Mouse (Mus musculus) heart, postnatal 0 days (tissue): ENCODE data around the gene Fasn. TPM values are rescaled to one million over a fixed set of nuclear protein-coding genes. Genes with fewer than 3 reads are reported as not detected.

Experiments used
- ATAC-seq: fragments of 200-750 bp; cut with Nextera tagmentation; 2 replicates; pipeline ENCODE4 v1.8.0; 2017; ENCODE audit warnings: low read depth, moderate number of reproducible peaks, moderate library complexity; ENCODE audit not compliant: insufficient read depth
- DNase-seq: peaks from one replicate; pipeline ENCODE4 v3.0.0-alpha.2; 2016; ENCODE audit warnings: low spot score
- H3K27ac ChIP-seq: fragments of 300-500 bp; sonication (generic); 2 replicates; pipeline ENCODE4 v1.5.1; 2014; ENCODE audit warnings: low read depth, mild to moderate bottlenecking
- H3K27me3 ChIP-seq: fragments of 300-500 bp; sonication (generic); 2 replicates; pipeline ENCODE4 v1.6.1; 2014; ENCODE audit warnings: low read length, mixed read lengths; ENCODE audit not compliant: control insufficient read depth, insufficient read depth
- H3K36me3 ChIP-seq: fragments of 300-500 bp; sonication (generic); replicated peaks from 2 replicates; pipeline ENCODE4 v1.6.1; 2014; ENCODE audit warnings: low read length, mixed read lengths; ENCODE audit not compliant: control insufficient read depth, insufficient read depth
- H3K4me1 ChIP-seq: fragments of 300-500 bp; sonication (generic); 2 replicates; pipeline ENCODE4 v1.6.1; 2014; ENCODE audit warnings: antibody characterized with exemption; ENCODE audit not compliant: control insufficient read depth, insufficient read depth
- H3K4me2 ChIP-seq: fragments of 300-500 bp; sonication (generic); 2 replicates; pipeline ENCODE4 v1.6.1; 2014; ENCODE audit warnings: low read depth, mild to moderate bottlenecking, low read length, moderate library complexity
- H3K4me3 ChIP-seq: fragments of 300-500 bp; sonication (generic); 2 replicates; pipeline ENCODE4 v1.5.1; 2014; ENCODE audit warnings: low read depth, low read length
- H3K9ac ChIP-seq: fragments of 300-500 bp; sonication (generic); replicated peaks from 2 replicates; pipeline ENCODE4 v1.6.1; 2014; ENCODE audit warnings: low read depth, low read length, mixed read lengths
- H3K9me3 ChIP-seq: fragments of 300-500 bp; sonication (generic); replicated peaks from 2 replicates; pipeline ENCODE4 v1.6.1; 2016; ENCODE audit warnings: low read length; ENCODE audit not compliant: control insufficient read depth
- CTCF ChIP-seq: IDR thresholded peaks from 2 replicates; pipeline ENCODE4 v1.5.1; 2016; ENCODE audit warnings: antibody characterized with exemption, control low read depth, low read depth
- EP300 ChIP-seq: IDR thresholded peaks from 2 replicates; pipeline ENCODE4 v1.6.1; 2016; ENCODE audit warnings: antibody characterized with exemption, low read depth
- WGBS: fragments of 180-500 bp; shearing (Covaris S2); extraction: QIAGEN DNeasy Blood & Tissue Kit; methylation state at CpG from one replicate; pipeline ENCODE4 v1.1.7; 2014; 5-methylcytosine and 5-hydroxymethylcytosine counted together
- polyA plus RNA-seq: library from polyadenylated mRNA; unstranded; fragments of >200 nt; fragmentation: Nextera tagmentation; extraction: Ambion mirVana; gene quantifications from 2 replicates; pipeline ENCODE4 v1.2.1, GENCODE M21; 2015
- total RNA-seq: library from RNA; depleted of rRNA; stranded (reverse); fragments of >200 nt; gene quantifications from 2 replicates; pipeline ENCODE4 v1.2.3, GENCODE M21; 2014; ENCODE audit warnings: low replicate concordance

Fasn gene
- total and polyA plus RNA-seq, 2 experiments from 2014 or later = 14.1 to 90.4 TPM

DNA sequence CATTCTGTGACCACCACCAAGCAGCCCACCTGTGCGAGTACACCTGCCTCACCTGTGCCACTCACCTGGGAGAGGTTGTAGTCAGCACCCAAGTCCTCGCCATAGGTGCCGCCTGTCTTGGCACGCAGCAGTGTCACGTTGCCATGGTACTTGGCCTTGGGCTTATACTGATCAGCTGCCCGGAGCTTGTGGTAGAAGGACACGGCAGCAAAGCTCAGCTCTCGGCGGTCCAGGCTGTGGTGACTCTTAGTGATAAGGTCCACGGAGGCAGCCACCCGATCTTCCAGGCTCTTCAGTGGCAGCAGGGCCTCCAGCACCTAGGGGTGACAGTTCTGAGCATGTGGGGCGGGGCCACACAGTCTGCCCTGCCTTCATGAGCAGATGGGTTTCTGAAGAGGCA is 16.3 kb downstream of the Fasn start:
- WGBS = 84% methylated on average over 12 of the region's 12 CpGs
- DNase-seq = no peak
- no peak for TF ChIP-seq CTCF
- TF ChIP-seq EP300 = no peak
- no peak overlapping the region for H3K4me2 ChIP-seq
- no peaks in the 10 kb centered on the region for H3K27me3 ChIP-seq
- H3K27ac ChIP-seq = no peak overlapping the region
- H3K9me3 ChIP-seq = no peaks in the 10 kb centered on the region
- no peak overlapping the region for H3K9ac ChIP-seq
- H3K36me3 ChIP-seq = peaks cover 73% of the 10 kb centered on the region
- no peaks in the 10 kb centered on the region for H3K4me1 ChIP-seq
- no peak overlapping the region for H3K4me3 ChIP-seq
- ATAC-seq = no peak

DNA sequence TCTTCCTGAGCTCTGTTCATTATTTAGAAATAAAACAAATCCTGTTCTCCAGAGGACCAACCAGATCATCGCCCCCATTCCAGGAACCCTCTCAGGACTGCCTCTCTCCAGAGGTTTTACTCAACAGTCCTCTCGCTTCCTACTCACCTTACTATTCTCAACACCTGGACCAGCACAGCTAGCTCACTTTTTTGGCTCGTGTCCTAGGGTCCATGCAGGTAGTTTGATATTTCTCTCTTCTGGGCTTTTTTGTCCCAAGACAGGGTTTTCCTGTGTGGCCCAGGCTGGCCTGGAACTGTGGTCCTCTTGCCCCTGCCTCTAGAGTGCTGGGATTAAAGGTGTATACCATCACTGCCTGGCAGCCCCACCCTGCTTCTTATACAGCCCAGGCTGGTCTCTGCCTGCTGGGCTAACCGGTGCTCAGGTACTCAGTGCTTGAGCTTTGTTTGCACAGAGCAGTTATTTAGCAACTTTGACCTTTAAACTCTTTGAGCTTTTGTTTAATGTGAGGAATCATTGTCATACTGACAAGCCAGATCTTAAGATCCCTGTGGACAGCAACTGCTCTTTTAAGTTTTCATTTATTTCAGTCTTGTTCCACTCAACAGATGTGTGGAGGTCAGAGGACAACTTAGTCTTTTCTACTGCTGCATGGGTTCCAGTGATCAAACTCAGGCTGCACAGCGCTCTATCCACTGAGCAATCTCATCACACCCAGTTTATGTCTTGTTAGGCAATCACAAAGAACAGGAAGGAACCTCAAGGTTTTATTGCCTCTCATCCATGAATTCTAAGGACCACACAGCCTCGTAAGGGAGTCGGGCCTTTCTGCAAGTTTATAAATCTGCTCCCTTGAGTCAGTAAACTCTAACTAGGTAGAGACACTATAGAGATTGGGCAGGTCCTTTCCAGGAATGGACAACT is 18.7 kb downstream of the Fasn start:
- no peak overlapping the region for H3K9ac ChIP-seq
- H3K4me2 ChIP-seq = no peak overlapping the region
- H3K27ac ChIP-seq = no peak overlapping the region
- ATAC-seq (no peak), DNase-seq (no peak)
- no peaks in the 10 kb centered on the region for H3K27me3 ChIP-seq
- no peaks in the 10 kb centered on the region for H3K4me1 ChIP-seq
- WGBS = 88% methylated on average over 7 of the region's 7 CpGs
- no peak for TF ChIP-seq EP300
- TF ChIP-seq CTCF = no peak
- no peaks in the 10 kb centered on the region for H3K9me3 ChIP-seq
- H3K36me3 ChIP-seq = peaks cover 49% of the 10 kb centered on the region
- H3K4me3 ChIP-seq = no peak overlapping the region

DNA sequence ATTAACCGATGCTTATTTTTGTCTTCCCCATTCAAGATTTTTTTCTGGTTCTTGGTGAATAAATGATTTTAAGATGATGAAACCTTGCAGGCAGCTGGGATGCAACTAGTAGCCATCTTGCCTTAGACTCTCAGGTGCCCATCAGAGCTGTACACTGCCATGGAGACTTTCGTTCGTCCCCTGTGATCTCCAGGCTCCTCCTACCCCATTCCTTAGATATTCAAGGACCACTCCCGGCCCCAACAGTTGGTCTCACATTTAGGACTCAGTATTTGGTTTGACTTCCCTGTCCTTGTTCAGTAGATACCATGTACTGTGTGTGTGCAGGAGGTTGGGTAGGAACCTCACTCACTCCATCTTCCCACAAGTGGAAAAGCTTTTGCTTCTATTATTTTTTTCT is 19.6 kb downstream of the Fasn start:
- H3K9me3 ChIP-seq = no peaks in the 10 kb centered on the region
- 53% methylated on average over 4 of the region's 4 CpGs for WGBS
- no peak for ATAC-seq

DNA sequence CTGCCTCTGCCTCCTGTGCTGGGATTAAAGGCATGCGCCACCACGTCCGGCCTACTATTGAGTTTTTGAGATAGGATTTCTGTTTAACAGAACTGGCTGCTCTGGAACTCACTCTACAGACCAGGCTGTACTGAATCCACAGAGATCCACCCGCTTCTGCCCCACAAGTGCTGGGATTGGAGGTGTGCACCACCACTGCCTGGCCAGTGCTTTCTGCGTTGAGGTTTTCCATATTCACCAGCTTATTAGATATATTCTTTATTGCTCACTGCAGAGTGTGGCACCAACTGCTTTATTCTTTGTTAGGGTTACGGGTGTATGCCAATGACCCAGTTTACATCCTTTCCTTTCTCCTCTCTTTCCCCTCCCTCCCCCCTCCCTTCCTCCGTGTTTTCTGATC is 20.1 kb downstream of the Fasn start:
- no peak for ATAC-seq
- Histone ChIP-seq H3K4me1 (no peaks in the 10 kb centered on the region), H3K27ac (no peak overlapping the region), H3K4me2 (no peak overlapping the region), H3K9me3 (no peaks in the 10 kb centered on the region), H3K27me3 (no peaks in the 10 kb centered on the region), H3K36me3 (peaks cover 36% of the 10 kb centered on the region), H3K4me3 (no peak overlapping the region), H3K9ac (no peak overlapping the region)
- TF ChIP-seq EP300 (no peak), CTCF (no peak)
- WGBS = 74% methylated on average over 7 of the region's 7 CpGs
- DNase-seq = no peak

More for the DNA sequence above, 19.6 kb downstream of the Fasn start:
- no peak overlapping the region for H3K9ac ChIP-seq
- H3K36me3 ChIP-seq = peaks cover 41% of the 10 kb centered on the region
- no peaks in the 10 kb centered on the region for H3K4me1 ChIP-seq
- H3K4me2 ChIP-seq = no peak overlapping the region
- H3K4me3 ChIP-seq = no peak overlapping the region
- DNase-seq = no peak
- H3K27ac ChIP-seq = no peak overlapping the region
- no peaks in the 10 kb centered on the region for H3K27me3 ChIP-seq
- no peak for TF ChIP-seq CTCF
- TF ChIP-seq EP300 = no peak

DNA sequence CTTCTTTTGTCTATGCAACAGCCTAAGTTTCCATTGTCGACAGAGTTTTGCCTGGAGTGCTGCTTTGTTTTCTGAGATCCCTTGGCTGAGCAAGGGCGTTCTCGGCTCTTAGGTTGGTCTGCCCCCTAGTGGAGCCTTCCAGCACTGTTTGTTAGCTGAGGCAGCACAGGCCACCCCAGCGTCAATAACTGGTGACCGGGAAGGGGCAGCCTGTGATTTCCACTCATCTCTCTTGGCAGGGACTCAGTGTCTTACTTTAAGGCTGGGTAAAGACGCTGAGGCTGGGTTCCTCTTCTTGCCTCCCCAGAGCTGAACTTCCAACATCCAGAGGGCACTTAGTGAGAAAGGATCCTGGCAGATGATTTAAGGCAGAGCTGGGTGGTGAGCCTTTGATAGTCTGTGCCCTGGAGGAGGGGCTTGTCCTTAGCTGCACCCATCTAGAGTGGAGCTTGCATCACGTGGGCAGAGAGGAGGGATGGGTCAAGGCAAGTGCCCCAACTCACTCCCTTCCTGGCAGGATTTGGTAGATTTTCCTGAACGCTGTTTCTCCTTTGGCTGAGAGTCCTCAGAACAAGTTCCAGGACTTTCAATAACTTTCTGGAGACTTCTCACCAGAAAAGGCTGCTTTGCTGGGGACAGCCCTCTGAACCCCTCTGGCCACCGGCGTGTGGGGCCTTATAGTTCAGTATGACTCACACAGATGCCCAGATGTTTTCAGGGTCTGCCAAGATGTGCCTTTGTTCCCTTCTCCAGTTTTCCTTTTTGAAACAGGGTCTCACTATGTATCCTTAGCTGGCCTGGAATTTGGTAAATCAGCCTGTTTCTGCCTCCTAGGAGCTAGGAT is 24.1 kb downstream of the Fasn start:
- 10% methylated on average over 10 of the region's 10 CpGs for WGBS
- H3K27me3 ChIP-seq = no peaks in the 10 kb centered on the region
- H3K27ac ChIP-seq = peak overlapping the region; percentile 51; the same call in 1 of the 2 replicates
- H3K4me1 ChIP-seq = peaks cover 5% of the 10 kb centered on the region; the same call in 1 of the 2 replicates
- ATAC-seq (peak; percentile 72), DNase-seq (peak; percentile 90)
- H3K4me2 ChIP-seq = no peak overlapping the region
- H3K36me3 ChIP-seq = no peaks in the 10 kb centered on the region
- no peak overlapping the region for H3K4me3 ChIP-seq
- H3K9me3 ChIP-seq = no peaks in the 10 kb centered on the region
- TF ChIP-seq EP300 (no peak), CTCF (peak; percentile 92)
- H3K9ac ChIP-seq = no peak overlapping the region
